Mouse (Mus musculus) small intestine, adult 2 months (tissue): ENCODE measurements around the gene Tead4. TPM values are rescaled to one million over a fixed set of nuclear protein-coding genes. Genes with fewer than 3 reads are reported as not detected.
A peak's percentile ranks its signal among the peaks of the same experiment; 100 is the strongest.
"Not testable (repeated sequence)": the region's sequence is repeated elsewhere in the genome, so short reads cannot be mapped to it uniquely, and the experiment has no call there.

ENCODE experiments used
- H3K27ac ChIP-seq: fragments of 200-500 bp; 2 replicates; pipeline ENCODE4 v1.5.1; 2012; ENCODE audit warnings: low read depth, low read length, control low read depth, inconsistent platforms; ENCODE audit not compliant: insufficient read depth
- H3K27me3 ChIP-seq: fragments of 200-500 bp; 2 replicates; pipeline ENCODE4 v1.6.1; 2012; ENCODE audit warnings: mild to moderate bottlenecking, moderate library complexity, low read length, inconsistent platforms; ENCODE audit not compliant: control insufficient read depth, insufficient read depth
- H3K36me3 ChIP-seq: fragments of 200-500 bp; 2 replicates; pipeline ENCODE4 v1.6.1; 2012; ENCODE audit warnings: mild to moderate bottlenecking, low read length, control low read depth, inconsistent platforms; ENCODE audit not compliant: control insufficient read depth, insufficient read depth
- H3K4me1 ChIP-seq: fragments of 200-500 bp; 2 replicates; pipeline ENCODE4 v1.6.1; 2012; ENCODE audit warnings: low read length, inconsistent platforms, mixed read lengths; ENCODE audit not compliant: control insufficient read depth, insufficient read depth, insufficient read length
- H3K4me3 ChIP-seq: fragments of 200-500 bp; 2 replicates; pipeline ENCODE4 v1.5.1; 2012; ENCODE audit warnings: low read depth, mild to moderate bottlenecking, control low read depth, inconsistent platforms, low read length, moderate library complexity
- CTCF ChIP-seq: fragments of 200-500 bp; IDR thresholded peaks from 2 replicates; pipeline ENCODE4 v1.5.1; 2012; ENCODE audit warnings: low read depth, mild to moderate bottlenecking, control low read depth, inconsistent platforms, low read length, moderate library complexity, mixed read lengths; ENCODE audit not compliant: insufficient replicate concordance, insufficient read length; ENCODE audit errors: extremely low read depth
- POLR2A ChIP-seq: fragments of 200-500 bp; IDR thresholded peaks from 2 replicates; pipeline ENCODE4 v1.6.1; 2012; ENCODE audit warnings: low read depth, mild to moderate bottlenecking, control low read depth, inconsistent platforms, low read length, moderate library complexity
- WGBS: fragments of 180-500 bp; shearing (Covaris S2); methylation state at CpG from one replicate; pipeline ENCODE4 v1.1.7; 2018; 5-methylcytosine and 5-hydroxymethylcytosine counted together
- polyA plus RNA-seq: library from polyadenylated mRNA; depleted of rRNA; stranded (reverse); fragments of >200 nt; gene quantifications from 2 replicates; pipeline ENCODE4 v1.2.3, GENCODE M21; 2012

The Tead4 gene
- polyA plus RNA-seq, 1 experiment, result 0.93 TPM

- Histone ChIP-seq H3K27ac (no peak overlapping the region), H3K4me1 (no peaks in the 10 kb centered on the region), H3K27me3 (no peaks in the 10 kb centered on the region), H3K4me3 (no peak overlapping the region), H3K36me3 (no peaks in the 10 kb centered on the region)
- no peak for TF ChIP-seq CTCF
- no peak for TF ChIP-seq POLR2A
Measured at GRCm38 (mm10) chr6:128223159-128223558, 77.5 kb downstream of the Tead4 start.

GRCm38 (mm10) chr6:128215004-128215403, 85.6 kb downstream of the Tead4 start:
- H3K4me1 ChIP-seq, H3K4me3 ChIP-seq, H3K27me3 ChIP-seq, H3K36me3 ChIP-seq, H3K27ac ChIP-seq: not testable (repeated sequence)
- 87% methylated on average over 4 of the region's 4 CpGs for WGBS

- WGBS, result 91% methylated on average over 1 of the region's 1 CpGs
- not testable (repeated sequence) for H3K4me1 ChIP-seq
Measured at GRCm38 (mm10) chr6:128209199-128209598, 91.4 kb downstream of the Tead4 start.

GRCm38 (mm10) chr6:128208491-128209170, 92.0 kb downstream of the Tead4 start:
- H3K36me3 ChIP-seq, result no peaks in the 10 kb centered on the region
- no peak overlapping the region for H3K27ac ChIP-seq
- WGBS, result 87% methylated on average over 8 of the region's 8 CpGs
- no peaks in the 10 kb centered on the region for H3K4me1 ChIP-seq
- TF ChIP-seq CTCF, result no peak
- no peak overlapping the region for H3K4me3 ChIP-seq
- no peaks in the 10 kb centered on the region for H3K27me3 ChIP-seq

More at GRCm38 (mm10) chr6:128209199-128209598, 91.4 kb downstream of the Tead4 start:
- H3K4me3 ChIP-seq, H3K27ac ChIP-seq, H3K27me3 ChIP-seq, H3K36me3 ChIP-seq: not testable (repeated sequence)

DNA sequence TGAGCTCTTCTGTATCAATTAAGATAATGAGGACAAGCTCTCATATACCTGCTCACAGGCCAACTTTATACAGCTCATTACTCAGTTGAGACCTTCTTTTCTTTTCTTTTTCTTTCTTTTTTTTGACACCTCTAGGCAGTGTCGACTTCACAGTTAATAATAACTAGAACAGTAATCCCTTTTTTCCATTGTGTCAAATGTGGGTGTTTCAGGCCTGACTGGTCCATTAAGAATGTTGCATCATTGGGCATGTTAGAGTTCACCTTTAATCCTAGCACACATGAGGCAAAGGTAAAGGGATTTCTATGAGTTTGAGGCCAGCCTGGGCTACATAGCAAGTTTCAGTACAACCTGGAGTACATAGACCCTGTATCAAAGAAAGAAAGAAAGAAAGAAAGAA, 97.1 kb downstream of the Tead4 start:
- peaks cover 9% of the 10 kb centered on the region for H3K4me1 ChIP-seq
- no peak overlapping the region for H3K27ac ChIP-seq
- WGBS, result 74% methylated on average over 1 of the region's 1 CpGs
- no peaks in the 10 kb centered on the region; the same call in 1 of the 2 replicates for H3K27me3 ChIP-seq
- no peaks in the 10 kb centered on the region for H3K36me3 ChIP-seq
- no peak overlapping the region for H3K4me3 ChIP-seq
- no peak for TF ChIP-seq POLR2A

- under 1% methylated on average over 20 of the region's 20 CpGs for WGBS
- Histone ChIP-seq H3K27ac (no peak overlapping the region), H3K4me3 (peak overlapping the region; percentile 73), H3K27me3 (no peaks in the 10 kb centered on the region; the same call in 1 of the 2 replicates), H3K36me3 (no peaks in the 10 kb centered on the region), H3K4me1 (peaks cover 9% of the 10 kb centered on the region)
- TF ChIP-seq POLR2A, result no peak
- TF ChIP-seq CTCF, result 0 out of 2 replicates have a peak, but pooled peaks have one; percentile 11
Measured at GRCm38 (mm10) chr6:128200847-128201640, 99.6 kb downstream of the Tead4 start.

DNA sequence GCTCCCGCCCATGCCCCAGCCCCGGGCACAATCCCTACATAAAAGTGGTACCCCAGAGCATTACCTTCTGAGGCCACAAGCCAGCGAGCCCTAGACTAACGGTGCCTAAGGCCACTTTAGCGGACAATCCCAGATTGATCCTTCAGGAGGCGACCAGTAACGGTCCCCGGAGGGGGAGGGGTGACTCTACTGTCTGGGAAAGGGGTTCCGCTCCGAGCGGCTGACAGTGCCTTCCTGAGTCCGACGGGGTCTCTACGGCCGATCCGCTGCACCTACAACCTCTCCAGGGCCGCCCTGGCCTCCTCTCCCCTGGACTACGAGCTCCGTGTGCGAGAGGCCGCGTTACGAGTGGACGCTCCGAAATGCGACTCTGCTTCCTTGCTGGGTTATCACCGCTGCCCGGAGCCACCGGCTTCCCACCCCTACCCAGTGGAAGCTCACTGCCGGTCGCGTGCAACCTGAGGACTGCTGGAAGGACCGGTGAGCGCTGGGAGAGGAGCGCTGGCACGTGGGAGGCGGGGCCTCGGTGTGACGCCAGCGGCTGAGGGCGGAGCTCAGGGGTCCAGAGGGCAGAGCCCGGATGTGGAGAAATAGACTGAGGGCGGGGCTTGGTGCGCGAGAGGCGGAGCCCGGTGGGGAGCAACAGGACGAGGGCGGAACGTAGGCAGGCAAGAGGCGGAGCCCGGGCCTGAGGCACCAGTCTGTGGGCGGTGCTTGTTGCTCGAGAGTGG, 100.3 kb downstream of the Tead4 start:
- Histone ChIP-seq H3K27ac (no peak overlapping the region), H3K36me3 (no peaks in the 10 kb centered on the region), H3K4me1 (peaks cover 9% of the 10 kb centered on the region), H3K27me3 (no peaks in the 10 kb centered on the region; the same call in 1 of the 2 replicates), H3K4me3 (peak overlapping the region; percentile 73)
- 1% methylated on average over 54 of the region's 54 CpGs for WGBS
- peak; percentile 31; the same call in 1 of the 2 replicates for TF ChIP-seq POLR2A
- TF ChIP-seq CTCF, result no peak
